Mouse (Mus musculus): ENCODE measurements around the gene Fam160a1.
A peak's percentile ranks its signal among the peaks of the same experiment; 100 is the strongest.

Fam160a1 gene

GRCm38 (mm10) chr3:85817191-85817590 is at the start of gene Fam160a1:
TSS of gene Fam160a1 (minus strand) at chr3:85817291.
- DNase-seq (ENCODE audit: extremely low spot score, low spot score): no peak

- no peak for DNase-seq (ENCODE audit: extremely low spot score, low spot score)
Measured at GRCm38 (mm10) chr3:85863996-85864395, 46.9 kb upstream of the Fam160a1 start.

GRCm38 (mm10) chr3:85862886-85863285 is 45.8 kb upstream of the Fam160a1 start:
- DNase-seq (ENCODE audit: extremely low spot score, low spot score): no peak

- DNase-seq (ENCODE audit: extremely low spot score, low spot score): no peak
Measured at GRCm38 (mm10) chr3:85860996-85861395, 43.9 kb upstream of the Fam160a1 start.

GRCm38 (mm10) chr3:85859311-85859710 is 42.2 kb upstream of the Fam160a1 start:
- no peak for DNase-seq (ENCODE audit: extremely low spot score, low spot score)

- DNase-seq (ENCODE audit: extremely low spot score, low spot score): no peak
Measured at GRCm38 (mm10) chr3:85858140-85859135, 41.3 kb upstream of the Fam160a1 start.

GRCm38 (mm10) chr3:85857083-85857482 is 40.0 kb upstream of the Fam160a1 start:
- DNase-seq (ENCODE audit: extremely low spot score, low spot score): no peak

- DNase-seq (ENCODE audit: extremely low spot score, low spot score): no peak
Measured at GRCm38 (mm10) chr3:85855947-85856346, 38.9 kb upstream of the Fam160a1 start.

- DNase-seq (ENCODE audit: extremely low spot score, low spot score): no peak
Measured at GRCm38 (mm10) chr3:85855043-85855442, 38.0 kb upstream of the Fam160a1 start.

GRCm38 (mm10) chr3:85854143-85854542 is 37.1 kb upstream of the Fam160a1 start:
- no peak for DNase-seq (ENCODE audit: extremely low spot score, low spot score)

- DNase-seq (ENCODE audit: extremely low spot score, low spot score): no peak
Measured at GRCm38 (mm10) chr3:85853715-85854114, 36.6 kb upstream of the Fam160a1 start.

GRCm38 (mm10) chr3:85850079-85850478 is 33.0 kb upstream of the Fam160a1 start:
- DNase-seq (ENCODE audit: extremely low spot score, low spot score): no peak

GRCm38 (mm10) chr3:85846316-85846715 is 29.2 kb upstream of the Fam160a1 start:
- no peak for DNase-seq (ENCODE audit: extremely low spot score, low spot score)

GRCm38 (mm10) chr3:85845341-85845740 is 28.2 kb upstream of the Fam160a1 start:
- DNase-seq (ENCODE audit: extremely low spot score, low spot score): no peak

- DNase-seq (ENCODE audit: extremely low spot score, low spot score): no peak
Measured at GRCm38 (mm10) chr3:85842881-85843218, 25.8 kb upstream of the Fam160a1 start.

GRCm38 (mm10) chr3:85842177-85842880 is 25.2 kb upstream of the Fam160a1 start:
- DNase-seq (ENCODE audit: extremely low spot score, low spot score): no peak

GRCm38 (mm10) chr3:85841454-85842176 is 24.5 kb upstream of the Fam160a1 start:
- no peak for DNase-seq (ENCODE audit: extremely low spot score, low spot score)

GRCm38 (mm10) chr3:85833627-85834026 is 16.5 kb upstream of the Fam160a1 start:
- DNase-seq (ENCODE audit: extremely low spot score, low spot score): no peak

GRCm38 (mm10) chr3:85832490-85833155 is 15.5 kb upstream of the Fam160a1 start:
- peak; percentile 18 for DNase-seq (ENCODE audit: extremely low spot score, low spot score)

- DNase-seq (ENCODE audit: extremely low spot score, low spot score): no peak
Measured at GRCm38 (mm10) chr3:85831785-85832184, 14.7 kb upstream of the Fam160a1 start.

GRCm38 (mm10) chr3:85829047-85829446 is 12.0 kb upstream of the Fam160a1 start:
- DNase-seq (ENCODE audit: extremely low spot score, low spot score): no peak

All from neural tube, embryonic 10.5 days (tissue).